ENCODE assay signal across 1 mouse cellular context in genomic region chr8:77534358-77534992, GRCm38 (mm10).
TF ChIP-seq lines count a peak whose summit lies in the region.

No protein-coding gene starts in this region.

TF ChIP-seq in MEL, 35 proteins besides CTCF, POLR2A, EP300 and RAD21 (continued from another document):
- peak; percentile 89 for TF ChIP-seq SIN3A (IDR thresholded peaks at IDR 0.05; ENCODE audit: low read length)
- peak; percentile 26; the same call in 1 of the 2 replicates for TF ChIP-seq NELFE (IDR thresholded peaks at IDR 0.05; ENCODE audit: low read depth, low read length)
- TF ChIP-seq MYC (IDR thresholded peaks at IDR 0.05; ENCODE audit: low read depth, low read length), result peak; percentile 74; the same call in 1 of the 2 replicates
- no peak for TF ChIP-seq CHD1 (IDR thresholded peaks at IDR 0.05; ENCODE audit: low read depth, low read length)
